Mouse (Mus musculus) hindbrain, postnatal 0 days (tissue): ENCODE measurements around the gene Cps1. TPM values are rescaled to one million over a fixed set of nuclear protein-coding genes. Genes with fewer than 3 reads are reported as not detected.

ENCODE experiments used
- ATAC-seq: fragments of 200-750 bp; cut with Nextera tagmentation; 2 replicates; pipeline ENCODE4 v1.8.0; 2017; ENCODE audit warnings: mild to moderate bottlenecking, moderate TSS enrichment, moderate library complexity
- DNase-seq: peaks from one replicate; pipeline ENCODE4 v3.0.0-alpha.2; 2015; ENCODE audit warnings: low spot score
- H3K27ac ChIP-seq: fragments of 300-500 bp; sonication (generic); 2 replicates; pipeline ENCODE4 v1.5.1; 2014; ENCODE audit warnings: mild to moderate bottlenecking
- H3K27me3 ChIP-seq: fragments of 300-500 bp; sonication (generic); 2 replicates; pipeline ENCODE4 v1.6.1; 2014; ENCODE audit warnings: low read length, mixed read lengths; ENCODE audit not compliant: insufficient read depth
- H3K36me3 ChIP-seq: fragments of 300-500 bp; sonication (generic); 2 replicates; pipeline ENCODE4 v1.6.1; 2014; ENCODE audit warnings: low read length, mixed read lengths; ENCODE audit not compliant: insufficient read depth
- H3K4me1 ChIP-seq: fragments of 300-500 bp; sonication (generic); 2 replicates; pipeline ENCODE4 v1.6.1; 2014; ENCODE audit warnings: antibody characterized with exemption, low read length, mixed read lengths; ENCODE audit not compliant: insufficient read depth
- H3K4me2 ChIP-seq: fragments of 300-500 bp; sonication (generic); 2 replicates; pipeline ENCODE4 v1.6.1; 2014; ENCODE audit warnings: low read depth, mild to moderate bottlenecking, low read length, moderate library complexity, mixed read lengths
- H3K4me3 ChIP-seq: fragments of 300-500 bp; sonication (generic); 2 replicates; pipeline ENCODE4 v1.5.1; 2014; ENCODE audit warnings: low read length
- H3K9ac ChIP-seq: fragments of 300-500 bp; sonication (generic); replicated peaks from 2 replicates; pipeline ENCODE4 v1.6.1; 2014; ENCODE audit warnings: mild to moderate bottlenecking, low read length, moderate library complexity, mixed read lengths
- H3K9me3 ChIP-seq: fragments of 300-500 bp; sonication (generic); 2 replicates; pipeline ENCODE4 v1.6.1; 2016; ENCODE audit warnings: low read length, mixed read lengths
- CTCF ChIP-seq: IDR thresholded peaks from 2 replicates; pipeline ENCODE4 v1.5.1; 2016; ENCODE audit warnings: antibody characterized with exemption, control low read depth, low read depth
- WGBS: fragments of 180-500 bp; shearing (Covaris S2); extraction: QIAGEN DNeasy Blood & Tissue Kit; methylation state at CpG from one replicate; pipeline ENCODE4 v1.1.7; 2014; 5-methylcytosine and 5-hydroxymethylcytosine counted together
- polyA plus RNA-seq: library from polyadenylated mRNA; unstranded; fragments of >200 nt; fragmentation: Nextera tagmentation; extraction: Ambion mirVana; gene quantifications from 2 replicates; pipeline ENCODE4 v1.2.1, GENCODE M21; 2015
- total RNA-seq: library from RNA; depleted of rRNA; stranded (reverse); fragments of >200 nt; gene quantifications from 2 replicates; pipeline ENCODE4 v1.2.3, GENCODE M21; 2014

Gene Cps1
- total and polyA plus RNA-seq, 2 experiments from 2014 or later, result 0.05 to 0.15 TPM

DNA sequence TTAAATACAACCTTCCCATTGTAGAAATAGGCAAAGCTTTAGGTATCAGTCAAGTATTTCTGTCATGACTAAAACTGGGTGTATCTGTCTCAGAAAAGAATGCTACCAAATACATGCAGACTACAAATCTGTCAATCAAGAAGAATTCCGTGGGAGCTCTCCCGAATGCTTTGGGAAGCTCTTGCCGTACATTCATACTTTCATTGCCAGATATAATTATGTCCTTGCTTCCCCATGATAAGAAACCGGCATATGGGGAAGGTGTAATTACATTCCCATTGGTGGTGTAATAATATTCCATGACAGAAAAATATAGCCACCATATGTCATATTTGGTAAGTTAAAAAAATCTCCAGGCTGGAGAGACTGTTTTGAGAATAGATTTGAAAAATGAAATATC lies 44.5 kb downstream of the Cps1 start:
- H3K36me3 ChIP-seq, result no peaks in the 10 kb centered on the region
- no peak for DNase-seq
- H3K4me2 ChIP-seq, result no peak overlapping the region
- H3K4me1 ChIP-seq, result no peaks in the 10 kb centered on the region
- H3K27me3 ChIP-seq, result no peaks in the 10 kb centered on the region
- H3K9ac ChIP-seq, result no peak overlapping the region
- no peak overlapping the region for H3K4me3 ChIP-seq
- H3K9me3 ChIP-seq, result no peaks in the 10 kb centered on the region
- TF ChIP-seq CTCF, result no peak
- no peak overlapping the region for H3K27ac ChIP-seq
- no peak for ATAC-seq
- WGBS, result 62% methylated on average over 4 of the region's 4 CpGs

GRCm38 (mm10) chr1:67181165-67181564 lies 58.3 kb downstream of the Cps1 start:
- TF ChIP-seq CTCF, result peak; percentile 85
- Histone ChIP-seq H3K9me3 (no peaks in the 10 kb centered on the region), H3K4me3 (no peak overlapping the region), H3K4me2 (no peak overlapping the region), H3K27ac (no peak overlapping the region), H3K36me3 (no peaks in the 10 kb centered on the region), H3K9ac (no peak overlapping the region), H3K4me1 (no peaks in the 10 kb centered on the region), H3K27me3 (no peaks in the 10 kb centered on the region)
- ATAC-seq (0 out of 2 replicates have a peak, but pooled peaks have one; percentile 40), DNase-seq (peak; percentile 85)
- 6% methylated on average over 7 of the region's 7 CpGs for WGBS

GRCm38 (mm10) chr1:67182201-67182600 lies 59.4 kb downstream of the Cps1 start:
- DNase-seq (no peak), ATAC-seq (no peak)
- H3K4me2 ChIP-seq, result no peak overlapping the region
- H3K9me3 ChIP-seq, result no peaks in the 10 kb centered on the region
- no peak overlapping the region for H3K4me3 ChIP-seq
- WGBS, result 82% methylated on average over 7 of the region's 7 CpGs
- H3K27me3 ChIP-seq, result no peaks in the 10 kb centered on the region
- H3K9ac ChIP-seq, result no peak overlapping the region
- no peaks in the 10 kb centered on the region for H3K4me1 ChIP-seq
- no peak for TF ChIP-seq CTCF
- no peaks in the 10 kb centered on the region for H3K36me3 ChIP-seq
- H3K27ac ChIP-seq, result no peak overlapping the region

GRCm38 (mm10) chr1:67183532-67183931 lies 60.7 kb downstream of the Cps1 start:
- ATAC-seq (no peak), DNase-seq (no peak)
- Histone ChIP-seq H3K9ac (no peak overlapping the region), H3K27ac (no peak overlapping the region), H3K4me3 (no peak overlapping the region), H3K36me3 (no peaks in the 10 kb centered on the region), H3K4me2 (no peak overlapping the region), H3K27me3 (no peaks in the 10 kb centered on the region), H3K9me3 (no peaks in the 10 kb centered on the region), H3K4me1 (no peaks in the 10 kb centered on the region)
- WGBS, result 75% methylated on average over 6 of the region's 6 CpGs
- TF ChIP-seq CTCF, result no peak

DNA sequence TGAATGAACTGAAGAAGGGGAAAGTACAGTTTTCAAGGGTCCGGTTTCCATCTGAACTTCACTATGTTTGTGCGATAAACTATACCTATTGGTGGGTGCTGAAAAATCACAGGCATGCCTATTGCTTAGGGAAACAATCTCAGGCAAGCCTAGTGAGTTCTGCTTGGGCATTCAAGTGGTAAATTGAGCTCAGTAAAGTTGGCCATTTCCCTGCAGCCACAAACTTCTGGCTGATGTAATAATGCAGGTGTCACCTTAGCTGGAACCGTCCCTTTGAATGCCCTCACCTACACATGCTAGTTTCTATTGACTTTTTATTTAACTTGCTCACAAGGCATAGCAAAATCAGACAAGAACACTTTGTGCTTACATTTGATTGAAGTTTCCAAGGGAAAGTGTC lies 61.3 kb downstream of the Cps1 start:
- no peak for TF ChIP-seq CTCF
- H3K36me3 ChIP-seq, result no peaks in the 10 kb centered on the region
- no peaks in the 10 kb centered on the region for H3K27me3 ChIP-seq
- no peaks in the 10 kb centered on the region for H3K9me3 ChIP-seq
- WGBS, result 81% methylated on average over 3 of the region's 3 CpGs
- no peak overlapping the region for H3K4me3 ChIP-seq
- no peak overlapping the region for H3K4me2 ChIP-seq
- DNase-seq (no peak), ATAC-seq (no peak)
- H3K4me1 ChIP-seq, result no peaks in the 10 kb centered on the region
- H3K27ac ChIP-seq, result no peak overlapping the region
- H3K9ac ChIP-seq, result no peak overlapping the region

DNA sequence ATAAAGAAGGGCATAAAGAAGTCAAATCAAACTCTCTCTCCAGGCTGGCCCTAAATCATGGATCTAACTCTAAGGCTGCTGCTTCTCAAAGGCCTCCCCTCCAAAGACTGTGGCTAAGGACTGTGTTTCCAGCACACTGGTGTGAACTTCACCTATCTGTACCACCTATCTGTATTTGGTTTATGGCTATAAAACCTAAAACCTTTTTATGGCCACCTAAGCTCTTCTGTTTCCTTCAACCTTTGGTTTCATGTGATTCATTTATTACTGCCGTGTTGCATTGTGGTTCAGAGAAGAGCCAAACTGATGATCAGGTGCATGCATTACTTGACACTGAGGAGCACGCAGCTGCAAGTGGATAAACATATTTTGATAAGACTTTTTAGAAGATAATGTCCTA lies 74.5 kb downstream of the Cps1 start:
- Histone ChIP-seq H3K9me3 (no peaks in the 10 kb centered on the region), H3K9ac (no peak overlapping the region), H3K27me3 (no peaks in the 10 kb centered on the region), H3K4me2 (no peak overlapping the region), H3K4me1 (no peaks in the 10 kb centered on the region), H3K36me3 (no peaks in the 10 kb centered on the region), H3K27ac (no peak overlapping the region), H3K4me3 (no peak overlapping the region)
- 95% methylated on average over 2 of the region's 2 CpGs for WGBS
- ATAC-seq (no peak), DNase-seq (no peak)
- no peak for TF ChIP-seq CTCF

- Histone ChIP-seq H3K9ac (no peak overlapping the region), H3K4me2 (no peak overlapping the region), H3K27me3 (no peaks in the 10 kb centered on the region), H3K36me3 (no peaks in the 10 kb centered on the region), H3K4me3 (no peak overlapping the region), H3K27ac (no peak overlapping the region), H3K4me1 (no peaks in the 10 kb centered on the region), H3K9me3 (no peaks in the 10 kb centered on the region)
- peak; percentile 73 for TF ChIP-seq CTCF
- ATAC-seq (peak; percentile 21; the same call in 1 of the 2 replicates), DNase-seq (peak; percentile 70)
- WGBS, result 28% methylated on average over 2 of the region's 2 CpGs
Observed at GRCm38 (mm10) chr1:67218339-67218944, 95.6 kb downstream of the Cps1 start.
